Mouse (Mus musculus): Measurements from ENCODE around the gene Gm2916. TPM values are rescaled to one million over a fixed set of nuclear protein-coding genes. Genes with fewer than 3 reads are reported as not detected.
"Not testable (repeated sequence)": the region's sequence is repeated elsewhere in the genome, so short reads cannot be mapped to it uniquely, and the experiment has no call there.

Gm2916 gene
- polyA plus RNA-seq (2012; rRNA removed) = 0.21 TPM in 1 of 2 replicates, not detected in the other

GRCm38 (mm10) chr14:3883872-3884271 is at the start of gene Gm2916:
Gene Gm2916, plus strand, starts transcription at chr14:3884172.
- H3K4me1 ChIP-seq (ENCODE audit: control insufficient read depth, insufficient read depth, low read length); H3K27ac ChIP-seq (ENCODE audit: insufficient read depth, low read length); H3K27me3 ChIP-seq (ENCODE audit: control insufficient read depth, insufficient read depth, low read length); H3K4me3 ChIP-seq (replicated peaks; ENCODE audit: insufficient read depth, low read depth, low read length); DNase-seq: not testable (repeated sequence)
- WGBS = no CpG with 5 or more reads among the region's 1 CpGs

GRCm38 (mm10) chr14:3845945-3846344 is 38.0 kb upstream of the Gm2916 start, which contains the start of gene Gm3033:
Gene Gm3033, plus strand, starts transcription at chr14:3846245.
- H3K27me3 ChIP-seq (ENCODE audit: control insufficient read depth, insufficient read depth, low read length); H3K4me3 ChIP-seq (replicated peaks; ENCODE audit: insufficient read depth, low read depth, low read length); H3K4me1 ChIP-seq (ENCODE audit: control insufficient read depth, insufficient read depth, low read length); H3K27ac ChIP-seq (ENCODE audit: insufficient read depth, low read length); DNase-seq: not testable (repeated sequence)
- WGBS = no CpG with 5 or more reads among the region's 2 CpGs

GRCm38 (mm10) chr14:3931456-3931855 is 47.5 kb downstream of the Gm2916 start, which contains the start of gene Gm3029:
Gene Gm3029, plus strand, starts transcription at chr14:3931756.
- H3K4me1 ChIP-seq (ENCODE audit: control insufficient read depth, insufficient read depth, low read length); H3K27ac ChIP-seq (ENCODE audit: insufficient read depth, low read length); DNase-seq; H3K4me3 ChIP-seq (replicated peaks; ENCODE audit: insufficient read depth, low read depth, low read length); H3K27me3 ChIP-seq (ENCODE audit: control insufficient read depth, insufficient read depth, low read length): not testable (repeated sequence)
- WGBS = 64% methylated on average over 2 of the region's 2 CpGs

GRCm38 (mm10) chr14:3963247-3963646 is 79.3 kb downstream of the Gm2916 start, which contains the start of gene Gm3095:
Gene Gm3095, plus strand, starts transcription at chr14:3963547.
- not testable (repeated sequence) for DNase-seq; H3K4me1 ChIP-seq (ENCODE audit: control insufficient read depth, insufficient read depth, low read length)
- WGBS = no CpG with 5 or more reads among the region's 2 CpGs

More at GRCm38 (mm10) chr14:3963247-3963646, 79.3 kb downstream of the Gm2916 start, which contains the start of gene Gm3095:
- not testable (repeated sequence) for H3K27me3 ChIP-seq (ENCODE audit: control insufficient read depth, insufficient read depth, low read length); H3K27ac ChIP-seq (ENCODE audit: insufficient read depth, low read length); H3K4me3 ChIP-seq (replicated peaks; ENCODE audit: insufficient read depth, low read depth, low read length)

Other genes starting within 250 kb of the Gm2916 start
- not detected in 2 replicates for gene Gm3012, start 249.7 kb upstream of the Gm2916 start, polyA plus RNA-seq (2012; rRNA removed)
- gene Gm3020, start 232.1 kb upstream of the Gm2916 start, polyA plus RNA-seq (2012; rRNA removed) = 1.9 and 3.3 TPM in 2 replicates
- gene Gm3043, start 195.4 kb upstream of the Gm2916 start, polyA plus RNA-seq (2012; rRNA removed) = not detected in 2 replicates
- 0.87 and 1.2 TPM in 2 replicates for gene Gm3002, start 74.1 kb upstream of the Gm2916 start, polyA plus RNA-seq (2012; rRNA removed)
- gene Gm3033, start 37.9 kb upstream of the Gm2916 start, polyA plus RNA-seq (2012; rRNA removed) = not detected in 2 replicates
- gene Gm3029, start 47.6 kb downstream of the Gm2916 start, polyA plus RNA-seq (2012; rRNA removed) = 0.24 TPM in 1 of 2 replicates, not detected in the other
- 0.26 and 0.51 TPM in 2 replicates for gene Gm3095, start 79.4 kb downstream of the Gm2916 start, polyA plus RNA-seq (2012; rRNA removed)
- gene Gm3099, start 114.2 kb downstream of the Gm2916 start, polyA plus RNA-seq (2012; rRNA removed) = not detected in 2 replicates
- gene Gm5796, start 139.8 kb downstream of the Gm2916 start, polyA plus RNA-seq (2012; rRNA removed) = 0.49 and 0.74 TPM in 2 replicates
- gene Gm3115, start 199.9 kb downstream of the Gm2916 start, polyA plus RNA-seq (2012; rRNA removed) = not detected in 2 replicates
- gene Gm8108, start 226.4 kb downstream of the Gm2916 start, polyA plus RNA-seq (2012; rRNA removed) = 0.90 and 1.1 TPM in 2 replicates

Data from cerebellum, adult 2 months (tissue).